Mouse (Mus musculus) embryonic facial prominence, embryonic 13.5 days (tissue): ENCODE data around the gene Olfr275. TPM values are rescaled to one million over a fixed set of nuclear protein-coding genes. Genes with fewer than 3 reads are reported as not detected.

ENCODE experiments used
- polyA plus RNA-seq: library from polyadenylated mRNA; unstranded; fragments of >200 nt; fragmentation: Nextera tagmentation; extraction: Ambion mirVana; gene quantifications from 2 replicates; pipeline ENCODE4 v1.2.1, GENCODE M21; 2015

Olfr275 gene
- polyA plus RNA-seq, 1 experiment from 2014 or later: not detected

Other genes with a start within 250 kb of the Olfr275 start
- gene Toporsl, start 218.3 kb upstream of the Olfr275 start, polyA plus RNA-seq: not detected in 2 replicates
- gene Olfr273, start 44.6 kb downstream of the Olfr275 start, polyA plus RNA-seq: not detected in 2 replicates
- not detected in 2 replicates for gene Olfr272, start 104.6 kb downstream of the Olfr275 start, polyA plus RNA-seq
- not detected in 2 replicates for gene Olfr270, start 149.9 kb downstream of the Olfr275 start, polyA plus RNA-seq
- gene Nipsnap3a, start 174.7 kb downstream of the Olfr275 start, polyA plus RNA-seq: not detected in 2 replicates
- 58.9 and 60.1 TPM in 2 replicates for gene Nipsnap3b, start 197.3 kb downstream of the Olfr275 start, polyA plus RNA-seq